In the genomic region with DNA sequence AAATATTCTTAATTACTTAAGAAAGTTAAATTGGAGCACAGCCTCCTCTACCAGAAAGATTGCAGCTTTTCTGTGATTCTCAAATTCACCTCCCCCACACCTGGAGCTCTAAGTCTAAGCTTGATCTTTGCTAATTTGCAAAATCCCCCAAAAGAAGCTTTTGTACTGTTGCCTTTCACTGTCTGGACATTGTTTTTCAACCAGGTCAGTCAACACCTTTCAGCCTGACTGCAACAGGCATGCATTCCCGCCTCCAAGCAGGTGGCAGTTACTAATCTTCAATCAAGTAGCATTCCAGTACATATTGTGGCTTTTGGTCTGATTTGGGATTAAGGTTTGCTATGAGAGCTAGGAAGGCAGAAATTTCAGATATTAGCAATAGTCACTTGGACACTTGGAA, we compare ENCODE assay signal across 21 mouse cellular contexts.
DNase-seq lines count a peak whose midpoint lies in the region; ATAC-seq and TF ChIP-seq lines count a peak whose summit lies in the region.
"Had no signal": no experiment of that assay in that cellular context is flagged by ENCODE, and none has a peak within 500 bp of the region (broad histone marks: within the 10 kb centered on the region; RNA-seq: fewer than 3 reads in every experiment).

No protein-coding gene starts in this region.

- peak; percentile 5 for DNase-seq in kidney, adult 2 months
- no peak for DNase-seq in kidney, adult 18-20 months
- peak; percentile 46 for DNase-seq in kidney, adult 9 months
- DNase-seq in kidney, postnatal 36 days = no peak
- peak; percentile 34 for DNase-seq in ES-E14 (ENCODE audit: low read depth, low spot score)
- peak; percentile 56 for DNase-seq in ZHBTc4 (ENCODE audit: low read depth, low spot score)
- DNase-seq in cerebellum, postnatal 14 days = no peak
- DNase-seq: adrenal gland, adult 2 months; adrenal gland, postnatal 10 days; adrenal gland, postnatal 25 days; cerebellum, adult 11 months; cerebellum, adult 18-20 months; cerebellum, adult 8-10 months; cerebellum, adult 9-11 months; cerebellum, postnatal 25 days; forebrain, postnatal 0 days had no signal

- H3K36me3 ChIP-seq in kidney, adult 2 months (ENCODE audit: control insufficient read depth, insufficient read depth, low read length) = no peaks in the 10 kb centered on the region
- no peaks in the 10 kb centered on the region; the same call in 1 of the 2 replicates for H3K36me3 ChIP-seq in ES-E14 (ENCODE audit: control insufficient read depth, insufficient read depth, low read length, poor library complexity, severe bottlenecking)
- H3K36me3 ChIP-seq in hindbrain, embryonic 12.5 days = no peaks in the 10 kb centered on the region
- H3K36me3 ChIP-seq: embryonic facial prominence, embryonic 10.5 days; embryonic facial prominence, embryonic 12.5 days; forebrain, embryonic 15.5 days had no signal

- no peaks in the 10 kb centered on the region for H3K4me1 ChIP-seq in kidney, adult 2 months (ENCODE audit: control insufficient read depth, insufficient read depth, low read length)
- peaks cover 0 to 7% of the 10 kb centered on the region in 2 experiments; a peak in 2 of 4 replicates for H3K4me1 ChIP-seq in ES-E14 (ENCODE audit: control insufficient read depth in 2 of 2, insufficient read depth in 2 of 2, low read length in 2 of 2, poor library complexity in 1 of 2)
- H3K4me1 ChIP-seq in hindbrain, embryonic 12.5 days = no peaks in the 10 kb centered on the region
- H3K4me1 ChIP-seq: embryonic facial prominence, embryonic 10.5 days; embryonic facial prominence, embryonic 12.5 days; forebrain, embryonic 13.5 days; forebrain, embryonic 15.5 days had no signal

- no peaks in the 10 kb centered on the region for H3K27me3 ChIP-seq in kidney, adult 2 months (replicated peaks; ENCODE audit: control insufficient read depth, insufficient read depth, low read length)
- H3K27me3 ChIP-seq in hindbrain, embryonic 12.5 days = no peaks in the 10 kb centered on the region
- H3K27me3 ChIP-seq: embryonic facial prominence, embryonic 12.5 days; forebrain, embryonic 13.5 days; forebrain, embryonic 15.5 days had no signal

- WGBS in kidney, adult 2 months = 49% methylated on average over 1 of the region's 1 CpGs
- WGBS in hindbrain, embryonic 12.5 days = 80% methylated on average over 1 of the region's 1 CpGs

- H3K27ac ChIP-seq in kidney, adult 2 months (ENCODE audit: insufficient read depth, low read depth, low read length) = no peak overlapping the region
- H3K27ac ChIP-seq in ES-E14 (ENCODE audit: insufficient read depth, low read depth, low read length, poor library complexity, severe bottlenecking) = peak overlapping the region; percentile 92; the same call in 1 of the 2 replicates
- H3K27ac ChIP-seq in hindbrain, embryonic 12.5 days = no peak overlapping the region
- H3K27ac ChIP-seq: embryonic facial prominence, embryonic 10.5 days; embryonic facial prominence, embryonic 12.5 days; forebrain, embryonic 13.5 days; forebrain, embryonic 15.5 days had no signal

- TF ChIP-seq CTCF in kidney, adult 2 months (conservative IDR thresholded peaks at IDR 0.05; ENCODE audit: insufficient read depth, insufficient read length, low read depth, low read length) = no peak

- no peak overlapping the region for H3K9ac ChIP-seq in ES-E14 (ENCODE audit: insufficient read depth, low read depth, low read length, poor library complexity, severe bottlenecking)
- H3K9ac ChIP-seq in hindbrain, embryonic 12.5 days = no peak overlapping the region
- H3K9ac ChIP-seq: embryonic facial prominence, embryonic 12.5 days; forebrain, embryonic 13.5 days; forebrain, embryonic 15.5 days; forebrain, postnatal 0 days had no signal

- no peak for ATAC-seq in hindbrain, embryonic 12.5 days (ENCODE audit: low FRiP score)
- ATAC-seq: forebrain, embryonic 13.5 days; forebrain, embryonic 15.5 days; forebrain, postnatal 0 days had no signal

- H3K4me3 ChIP-seq in kidney, adult 2 months (ENCODE audit: insufficient read depth, low read depth, low read length) = no peak overlapping the region
- H3K4me3 ChIP-seq in ES-E14 (ENCODE audit: insufficient read depth in 1 of 2, low read depth in 1 of 2, low read length in 2 of 2, poor library complexity in 1 of 2, severe bottlenecking in 1 of 2) = no peak overlapping the region
- no peak overlapping the region for H3K4me3 ChIP-seq in hindbrain, embryonic 12.5 days
- H3K4me3 ChIP-seq: embryonic facial prominence, embryonic 10.5 days; embryonic facial prominence, embryonic 12.5 days; forebrain, embryonic 13.5 days; forebrain, embryonic 15.5 days had no signal

- no peaks in the 10 kb centered on the region for H3K9me3 ChIP-seq in ES-E14 (ENCODE audit: control insufficient read depth, insufficient read depth, low read depth, low read length)
- H3K9me3 ChIP-seq in hindbrain, embryonic 12.5 days (replicated peaks) = no peaks in the 10 kb centered on the region
- H3K9me3 ChIP-seq: embryonic facial prominence, embryonic 10.5 days; embryonic facial prominence, embryonic 12.5 days; forebrain, embryonic 13.5 days; forebrain, embryonic 15.5 days had no signal

- H3K4me2 ChIP-seq in hindbrain, embryonic 12.5 days (replicated peaks) = no peak overlapping the region
- H3K4me2 ChIP-seq: embryonic facial prominence, embryonic 12.5 days; forebrain, embryonic 13.5 days; forebrain, embryonic 15.5 days had no signal

- no peak for TF ChIP-seq POLR2A in kidney, adult 2 months (IDR thresholded peaks at IDR 0.05; ENCODE audit: low read depth, low read length)

- in situ Hi-C loops in ES-E14 (cut with MboI; ENCODE audit: low sequenced_read_pairs in 2 of 2, unreplicated experiment in 2 of 2) = no loop called here

TF ChIP-seq in ES-E14, 5 proteins besides CTCF, POLR2A, EP300 and RAD21:
- no peak for TF ChIP-seq ZNF384 (IDR thresholded peaks at IDR 0.05; ENCODE audit: low read depth, low read length)
- no peak for TF ChIP-seq HCFC1 (IDR thresholded peaks at IDR 0.05; ENCODE audit: borderline replicate concordance, insufficient read depth, low read length)
- no peak for TF ChIP-seq CHD2 (IDR thresholded peaks at IDR 0.05; ENCODE audit: low read depth, low read length)
- no peak for TF ChIP-seq ZC3H11A (IDR thresholded peaks at IDR 0.05; ENCODE audit: borderline replicate concordance, low read depth, low read length)
- TF ChIP-seq MAFK (IDR thresholded peaks at IDR 0.05; ENCODE audit: insufficient read depth, low read depth, low read length) = no peak
TF ChIP-seq in ES-E14: peak in this region for 0.

Comparison
In these comparisons a context has a peak if more than half of its experiments do, and no peak if none do; other contexts are left out.
1. DNase-seq: peak in kidney, adult 2 months (single experiment), kidney, adult 9 months (single experiment), ES-E14 (single experiment) and ZHBTc4 (single experiment); none in kidney, adult 18-20 months (single experiment), kidney, postnatal 36 days (0 of 2) and cerebellum, postnatal 14 days (0 of 2).